Mouse (Mus musculus) midbrain, embryonic 16.5 days (tissue): ENCODE data around the gene Fam234b. TPM values are rescaled to one million over a fixed set of nuclear protein-coding genes. Genes with fewer than 3 reads are reported as not detected.

Source experiments
- ATAC-seq: fragments of 200-750 bp; cut with Nextera tagmentation; 2 replicates; pipeline ENCODE4 v1.8.0; 2017; ENCODE audit warnings: moderate TSS enrichment
- H3K27ac ChIP-seq: fragments of 300-500 bp; sonication (generic); 2 replicates; pipeline ENCODE4 v1.5.1; 2014; ENCODE audit warnings: mild to moderate bottlenecking, low read length, mixed read lengths
- H3K27me3 ChIP-seq: fragments of 300-500 bp; sonication (generic); 2 replicates; pipeline ENCODE4 v1.6.1; 2014; ENCODE audit warnings: low read depth, low read length, mixed read lengths; ENCODE audit not compliant: control insufficient read depth, insufficient read depth
- H3K36me3 ChIP-seq: fragments of 300-500 bp; sonication (generic); 2 replicates; pipeline ENCODE4 v1.6.1; 2014; ENCODE audit warnings: mild to moderate bottlenecking, low read length, moderate library complexity, mixed read lengths; ENCODE audit not compliant: control insufficient read depth, insufficient read depth
- H3K4me1 ChIP-seq: fragments of 300-500 bp; sonication (generic); 2 replicates; pipeline ENCODE4 v1.6.1; 2014; ENCODE audit warnings: mild to moderate bottlenecking, low read length, mixed read lengths; ENCODE audit not compliant: control insufficient read depth, insufficient read depth
- H3K4me2 ChIP-seq: fragments of 300-500 bp; sonication (generic); 2 replicates; pipeline ENCODE4 v1.6.1; 2014; ENCODE audit warnings: mild to moderate bottlenecking, low read length, mixed read lengths
- H3K4me3 ChIP-seq: fragments of 300-500 bp; sonication (generic); 2 replicates; pipeline ENCODE4 v1.5.1; 2014; ENCODE audit warnings: low read depth, mild to moderate bottlenecking, low read length, moderate library complexity, mixed read lengths
- H3K9ac ChIP-seq: fragments of 300-500 bp; sonication (generic); 2 replicates; pipeline ENCODE4 v1.6.1; 2014; ENCODE audit warnings: low read depth, low read length, mixed read lengths
- H3K9me3 ChIP-seq: fragments of 300-500 bp; sonication (generic); replicated peaks from 2 replicates; pipeline ENCODE4 v1.6.1; 2014; ENCODE audit warnings: mild to moderate bottlenecking, low read length, mixed read lengths; ENCODE audit not compliant: control insufficient read depth, poor library complexity, severe bottlenecking
- WGBS: fragments of 180-500 bp; shearing (Covaris S2); extraction: QIAGEN DNeasy Blood & Tissue Kit; methylation state at CpG from one replicate; pipeline ENCODE4 v1.1.7; 2014; 5-methylcytosine and 5-hydroxymethylcytosine counted together
- polyA plus RNA-seq: library from polyadenylated mRNA; unstranded; fragments of >200 nt; fragmentation: Nextera tagmentation; extraction: Ambion mirVana; gene quantifications from 2 replicates; pipeline ENCODE4 v1.2.1, GENCODE M21; 2015

The Fam234b gene
- polyA plus RNA-seq, 1 experiment from 2014 or later, result 139 TPM

- no peak overlapping the region for H3K4me3 ChIP-seq
- 36% methylated on average over 8 of the region's 8 CpGs for WGBS
- H3K4me1 ChIP-seq, result no peaks in the 10 kb centered on the region
- H3K27me3 ChIP-seq, result no peaks in the 10 kb centered on the region
- no peaks in the 10 kb centered on the region for H3K36me3 ChIP-seq
- H3K9me3 ChIP-seq, result no peaks in the 10 kb centered on the region
- ATAC-seq, result no peak
- H3K27ac ChIP-seq, result no peak overlapping the region
- H3K4me2 ChIP-seq, result no peak overlapping the region
- H3K9ac ChIP-seq, result no peak overlapping the region
Measured at GRCm38 (mm10) chr6:135245586-135245985, 47.8 kb downstream of the Fam234b start.

DNA sequence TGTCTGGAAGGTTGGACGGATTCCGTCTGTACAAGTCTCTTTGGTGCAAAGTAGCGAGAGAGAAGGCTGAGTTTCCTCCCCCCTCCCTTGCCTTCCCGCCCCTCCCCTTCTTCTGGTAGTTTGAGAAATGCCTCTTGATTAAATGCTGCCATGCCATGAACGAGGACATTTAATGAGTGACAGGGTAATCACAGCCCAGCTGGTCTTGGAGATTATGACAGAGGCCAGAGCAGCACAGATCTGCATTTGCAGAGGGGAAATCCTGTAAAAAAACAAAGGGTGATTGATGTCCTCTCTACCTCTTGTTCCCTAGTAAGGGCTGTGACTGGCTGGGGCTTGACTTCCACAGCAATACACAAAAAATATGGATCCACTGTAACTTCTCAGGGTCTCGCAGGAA lies 50.1 kb downstream of the Fam234b start:
- Histone ChIP-seq H3K4me3 (no peak overlapping the region), H3K4me1 (peaks cover 11% of the 10 kb centered on the region), H3K36me3 (no peaks in the 10 kb centered on the region), H3K4me2 (no peak overlapping the region), H3K9me3 (no peaks in the 10 kb centered on the region), H3K9ac (no peak overlapping the region), H3K27ac (no peak overlapping the region), H3K27me3 (no peaks in the 10 kb centered on the region)
- WGBS, result 69% methylated on average over 6 of the region's 6 CpGs
- ATAC-seq, result no peak

DNA sequence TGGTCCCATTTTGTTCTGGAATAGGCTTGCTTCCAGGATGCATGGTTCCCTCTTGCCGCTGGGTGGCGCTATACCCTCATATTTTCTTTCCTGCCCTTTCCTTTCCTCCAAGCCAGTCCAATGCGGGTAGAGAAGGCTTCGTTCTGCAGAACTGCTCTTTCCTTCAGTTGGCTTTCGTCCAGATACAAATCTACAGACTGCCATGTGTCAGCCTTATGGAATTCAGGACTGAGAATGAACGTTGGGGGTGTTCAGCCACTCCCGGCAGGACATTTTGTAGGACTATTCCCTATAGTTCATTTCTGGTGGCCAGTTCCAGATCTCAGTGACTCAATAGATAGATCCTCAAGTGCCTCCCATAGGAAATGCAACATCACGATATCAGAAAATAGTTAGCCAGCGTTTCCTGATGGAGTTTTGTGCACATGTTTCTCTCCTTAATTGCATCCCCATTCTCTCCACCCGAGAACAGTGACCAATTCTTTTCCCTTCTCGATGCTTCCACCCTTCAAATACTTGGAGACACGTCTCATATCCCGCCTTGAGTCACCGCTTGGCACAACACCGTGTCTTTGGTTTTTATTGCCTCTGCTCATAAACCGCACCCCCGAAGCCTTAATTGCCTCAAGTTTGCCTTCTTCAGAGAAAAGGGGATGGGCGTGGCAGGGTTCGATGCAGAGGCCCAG lies 52.2 kb downstream of the Fam234b start:
- no peak; the same call in 1 of the 2 replicates for ATAC-seq
- Histone ChIP-seq H3K27me3 (no peaks in the 10 kb centered on the region), H3K9ac (no peak overlapping the region), H3K36me3 (no peaks in the 10 kb centered on the region), H3K4me1 (peaks cover 11% of the 10 kb centered on the region), H3K27ac (no peak overlapping the region), H3K4me2 (no peak overlapping the region), H3K4me3 (no peak overlapping the region), H3K9me3 (no peaks in the 10 kb centered on the region)
- WGBS, result 56% methylated on average over 19 of the region's 19 CpGs

GRCm38 (mm10) chr6:135250926-135251699 lies 53.3 kb downstream of the Fam234b start:
- Histone ChIP-seq H3K36me3 (no peaks in the 10 kb centered on the region), H3K4me2 (no peak overlapping the region), H3K9me3 (no peaks in the 10 kb centered on the region), H3K4me3 (no peak overlapping the region), H3K9ac (no peak overlapping the region), H3K27ac (no peak overlapping the region), H3K4me1 (peaks cover 11% of the 10 kb centered on the region), H3K27me3 (no peaks in the 10 kb centered on the region)
- no peak for ATAC-seq
- 64% methylated on average over 19 of the region's 19 CpGs for WGBS

- WGBS, result 37% methylated on average over 24 of the region's 24 CpGs
- Histone ChIP-seq H3K36me3 (no peaks in the 10 kb centered on the region), H3K9ac (peak overlapping the region; percentile 30), H3K9me3 (no peaks in the 10 kb centered on the region), H3K4me3 (no peak overlapping the region), H3K27ac (no peak overlapping the region), H3K4me2 (peak overlapping the region; percentile 47), H3K27me3 (no peaks in the 10 kb centered on the region), H3K4me1 (peaks cover 11% of the 10 kb centered on the region)
- peak; percentile 66 for ATAC-seq
Measured at GRCm38 (mm10) chr6:135251849-135252727, 54.3 kb downstream of the Fam234b start.

- WGBS, result 4% methylated on average over 16 of the region's 16 CpGs
- Histone ChIP-seq H3K4me1 (peaks cover 11% of the 10 kb centered on the region), H3K4me3 (no peak overlapping the region), H3K4me2 (peak overlapping the region; percentile 47), H3K27me3 (no peaks in the 10 kb centered on the region), H3K27ac (no peak overlapping the region), H3K9ac (peak overlapping the region; percentile 30), H3K36me3 (no peaks in the 10 kb centered on the region), H3K9me3 (no peaks in the 10 kb centered on the region)
- ATAC-seq, result peak; percentile 87
Measured at GRCm38 (mm10) chr6:135252728-135253077, 54.9 kb downstream of the Fam234b start.

GRCm38 (mm10) chr6:135254153-135254552 lies 56.4 kb downstream of the Fam234b start, which contains the start of gene Gsg1:
Gsg1 (minus strand) TSS chr6:135254351.
- H3K4me2 ChIP-seq, result no peak within 1 kb of the TSS
- 87% methylated on average over 7 of the region's 7 CpGs for WGBS
- H3K9ac ChIP-seq, result no peak within 1 kb of the TSS
- no peaks in the 10 kb centered on the region for H3K36me3 ChIP-seq
- ATAC-seq, result no peak
- H3K4me3 ChIP-seq, result no peak within 1 kb of the TSS
- peaks cover 11% of the 10 kb centered on the region for H3K4me1 ChIP-seq
- H3K27me3 ChIP-seq, result no peaks in the 10 kb centered on the region
- H3K27ac ChIP-seq, result no peak within 1 kb of the TSS
- H3K9me3 ChIP-seq, result no peaks in the 10 kb centered on the region

DNA sequence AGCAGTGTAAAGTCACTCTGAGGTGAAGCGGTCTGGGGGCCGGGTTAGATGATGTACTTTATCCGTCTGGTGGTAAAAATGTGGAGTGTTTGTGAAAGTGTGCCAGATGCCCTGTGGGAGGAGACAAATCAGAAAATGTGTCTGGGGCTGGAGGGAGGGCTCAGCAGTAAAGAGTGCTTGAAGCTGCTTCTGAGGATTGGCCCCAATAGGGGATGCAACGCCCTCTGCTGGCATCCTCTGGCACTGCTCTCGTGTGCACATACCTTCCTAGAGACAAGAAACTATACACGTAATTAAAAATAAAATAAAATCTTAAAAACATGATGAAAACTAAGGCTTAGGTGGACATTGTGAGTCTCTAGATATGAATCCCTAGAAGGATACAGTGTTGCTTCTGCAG lies 62.7 kb downstream of the Fam234b start:
- Histone ChIP-seq H3K27me3 (no peaks in the 10 kb centered on the region), H3K4me1 (no peaks in the 10 kb centered on the region), H3K36me3 (no peaks in the 10 kb centered on the region), H3K9ac (no peak overlapping the region), H3K4me2 (no peak overlapping the region), H3K27ac (no peak overlapping the region), H3K4me3 (no peak overlapping the region), H3K9me3 (no peaks in the 10 kb centered on the region)
- ATAC-seq, result no peak
- WGBS, result 94% methylated on average over 6 of the region's 6 CpGs
